Mouse (Mus musculus): ENCODE results near the gene Cog7.

DNA sequence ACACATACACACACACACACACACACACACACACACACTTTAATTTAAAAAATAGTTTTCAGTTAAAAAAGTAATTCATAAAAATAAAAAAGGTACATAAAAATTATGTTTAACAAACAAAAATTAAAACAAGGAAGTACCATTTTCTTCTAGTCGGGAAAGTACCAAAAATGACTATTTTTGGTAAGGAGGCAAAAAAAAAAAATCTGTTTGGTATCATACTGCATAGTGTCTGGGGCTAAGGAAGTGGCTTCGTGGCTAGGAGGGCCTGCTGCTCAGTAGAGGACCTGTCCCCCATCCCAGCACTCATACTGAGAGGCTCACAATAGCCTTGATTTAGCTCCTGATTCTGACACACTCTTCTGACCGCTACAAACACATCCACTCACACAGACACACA is 9.8 kb downstream of the Cog7 start:
- TF ChIP-seq CTCF (IDR thresholded peaks at IDR 0.05; ENCODE audit: low read depth) (no peak), EP300 (optimal IDR thresholded peaks at IDR 0.05) (no peak)

All from stomach, postnatal 0 days (tissue).